Mouse (Mus musculus) forebrain, embryonic 11.5 days (tissue): Measurements from ENCODE around the gene 4833439L19Rik. TPM values are rescaled to one million over a fixed set of nuclear protein-coding genes. Genes with fewer than 3 reads are reported as not detected.

ENCODE experiments used
- microRNA-seq: library from miRNA; unstranded; fragments of <30 nt; microRNA quantifications from one replicate; pipeline ENCODE4, GENCODE M21; 2016; ENCODE audit not compliant: insufficient number of aligned reads
- polyA plus RNA-seq: library from polyadenylated mRNA; unstranded; fragments of >200 nt; fragmentation: Nextera tagmentation; extraction: Ambion mirVana; gene quantifications from 2 replicates; pipeline ENCODE4 v1.2.1, GENCODE M21; 2014

4833439L19Rik gene
- polyA plus RNA-seq, 1 experiment from 2014 or later: 250 TPM

Small RNA genes within 50 kb of the gene (microRNA-seq; reads per million reads assigned to microRNA genes)
- gene Gm24195: not detected

Other genes starting within 250 kb of the 4833439L19Rik start
- 11.8 and 13.3 TPM in 2 replicates for gene Cplx2, start 194.1 kb downstream of the 4833439L19Rik start, polyA plus RNA-seq
- gene Thoc3, start 96.6 kb downstream of the 4833439L19Rik start, polyA plus RNA-seq: 146 and 152 TPM in 2 replicates
- 18.6 and 20.3 TPM in 2 replicates for gene Simc1, start 61.7 kb downstream of the 4833439L19Rik start, polyA plus RNA-seq
- gene Arl10, start 9.6 kb upstream of the 4833439L19Rik start, polyA plus RNA-seq: 26.4 and 30.3 TPM in 2 replicates
- gene Nop16, start 24.7 kb upstream of the 4833439L19Rik start, polyA plus RNA-seq: 71.1 and 78.9 TPM in 2 replicates
- gene Higd2a, start 24.8 kb upstream of the 4833439L19Rik start, polyA plus RNA-seq: 144 and 150 TPM in 2 replicates
- 20.0 TPM in 2 replicates for gene Cltb, start 45.9 kb upstream of the 4833439L19Rik start, polyA plus RNA-seq
- 83.5 and 89.2 TPM in 2 replicates for gene Faf2, start 56.3 kb upstream of the 4833439L19Rik start, polyA plus RNA-seq
- 124 and 126 TPM in 2 replicates for gene Rnf44, start 128.5 kb upstream of the 4833439L19Rik start, polyA plus RNA-seq
- not detected in 2 replicates for gene Cdhr2, start 136.0 kb upstream of the 4833439L19Rik start, polyA plus RNA-seq
- 8.2 and 13.5 TPM in 2 replicates for gene Gprin1, start 184.4 kb upstream of the 4833439L19Rik start, polyA plus RNA-seq
- 1.3 and 2.6 TPM in 2 replicates for gene Sncb, start 201.2 kb upstream of the 4833439L19Rik start, polyA plus RNA-seq
- not detected in 2 replicates for gene Eif4e1b, start 218.6 kb upstream of the 4833439L19Rik start, polyA plus RNA-seq
- 6.9 and 8.1 TPM in 2 replicates for gene Tspan17, start 223.9 kb upstream of the 4833439L19Rik start, polyA plus RNA-seq